Comparison of ENCODE assay signal across 15 mouse cellular contexts in the genomic region with DNA sequence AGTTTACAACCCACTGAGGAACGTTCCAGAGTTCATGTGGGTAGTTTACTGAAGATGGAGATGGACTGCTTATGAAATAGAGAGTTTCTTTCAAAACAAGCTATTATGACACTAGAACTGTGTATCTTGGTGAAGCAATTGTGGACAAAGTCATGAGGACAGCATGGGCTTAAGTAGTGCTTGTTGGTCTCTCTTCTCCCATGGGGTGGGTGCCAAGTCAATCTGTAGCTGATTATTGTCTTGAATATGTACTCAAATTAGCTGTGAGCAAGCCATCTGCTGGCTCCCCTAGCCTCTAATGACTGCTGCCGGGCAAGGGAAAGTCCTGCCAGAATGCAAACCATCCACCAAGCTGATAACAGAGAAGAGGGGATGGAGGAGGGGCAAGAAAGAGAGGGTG. TPM values are rescaled to one million over a fixed set of nuclear protein-coding genes. Genes with fewer than 3 reads are reported as not detected.
A peak's percentile ranks its signal among the peaks of the same experiment; 100 is the strongest.
DNase-seq lines count a peak whose midpoint lies in the region; ATAC-seq and TF ChIP-seq lines count a peak whose summit lies in the region.
"Had no signal": no experiment of that assay in that cellular context is flagged by ENCODE, and none has a peak within 500 bp of the region (broad histone marks: within the 10 kb centered on the region; RNA-seq: fewer than 3 reads in every experiment).

No protein-coding gene starts in this region.

- H3K79me2 ChIP-seq in liver, adult 2 months (ENCODE audit: control insufficient read depth, insufficient read depth, low read length) = peaks cover 49% of the 10 kb centered on the region; the same call in 1 of the 2 replicates

- H3K4me2 ChIP-seq in heart, embryonic 12.5 days = no peak overlapping the region
- H3K4me2 ChIP-seq in liver, embryonic 12.5 days = no peak overlapping the region
- H3K4me2 ChIP-seq: embryonic facial prominence, embryonic 13.5 days; heart, embryonic 15.5 days; intestine, embryonic 15.5 days; lung, embryonic 14.5 days had no signal

- peaks cover 20% of the 10 kb centered on the region for H3K4me1 ChIP-seq in heart, embryonic 12.5 days (replicated peaks)
- H3K4me1 ChIP-seq in liver, adult 2 months (ENCODE audit: control insufficient read depth, insufficient read depth, low read length) = peaks cover 53% of the 10 kb centered on the region
- peaks cover 30% of the 10 kb centered on the region for H3K4me1 ChIP-seq in liver, embryonic 12.5 days
- peaks cover 17% of the 10 kb centered on the region for H3K4me1 ChIP-seq in brown adipose tissue, adult 24 weeks (ENCODE audit: control insufficient read depth, insufficient read depth, insufficient read length, low read length)

- intact Hi-C loops in heart, postnatal 10 days (cut with DNase I) = no loop called here

- WGBS in heart, embryonic 12.5 days = 41% methylated on average over 2 of the region's 2 CpGs
- WGBS in liver, adult 2 months = 20% methylated on average over 2 of the region's 2 CpGs
- WGBS in liver, embryonic 12.5 days (ENCODE audit: insufficient replicate concordance) = 49% methylated on average over 2 of the region's 2 CpGs

- no peaks in the 10 kb centered on the region for H3K9me3 ChIP-seq in heart, embryonic 12.5 days (replicated peaks)
- no peaks in the 10 kb centered on the region for H3K9me3 ChIP-seq in liver, embryonic 12.5 days (replicated peaks)
- H3K9me3 ChIP-seq: embryonic facial prominence, embryonic 13.5 days; heart, embryonic 15.5 days; intestine, embryonic 15.5 days had no signal

- H3K9ac ChIP-seq in heart, embryonic 12.5 days = no peak overlapping the region
- peak overlapping the region; percentile 22 for H3K9ac ChIP-seq in liver, adult 2 months (ENCODE audit: low read depth, low read length)
- H3K9ac ChIP-seq in liver, embryonic 12.5 days = no peak overlapping the region
- H3K9ac ChIP-seq: embryonic facial prominence, embryonic 13.5 days; heart, embryonic 15.5 days; intestine, embryonic 15.5 days; lung, embryonic 14.5 days had no signal

- H3K4me3 ChIP-seq in heart, embryonic 12.5 days = no peak overlapping the region
- no peak overlapping the region for H3K4me3 ChIP-seq in liver, adult 2 months (ENCODE audit: insufficient read depth, low read depth, low read length)
- no peak overlapping the region for H3K4me3 ChIP-seq in liver, embryonic 12.5 days
- no peak overlapping the region for H3K4me3 ChIP-seq in brown adipose tissue, adult 24 weeks (ENCODE audit: insufficient read depth, low read depth, low read length)
- H3K4me3 ChIP-seq: embryonic facial prominence, embryonic 13.5 days; heart, embryonic 15.5 days; intestine, embryonic 15.5 days had no signal

- no peaks in the 10 kb centered on the region for H3K27me3 ChIP-seq in heart, embryonic 12.5 days (replicated peaks)
- no peaks in the 10 kb centered on the region for H3K27me3 ChIP-seq in liver, adult 2 months (ENCODE audit: control insufficient read depth, insufficient read depth, low read length)
- no peaks in the 10 kb centered on the region for H3K27me3 ChIP-seq in liver, embryonic 12.5 days (replicated peaks)
- H3K27me3 ChIP-seq: embryonic facial prominence, embryonic 13.5 days; heart, embryonic 15.5 days; intestine, embryonic 15.5 days; Patski had no signal

- TF ChIP-seq CTCF in liver, adult 2 months (IDR thresholded peaks at IDR 0.05; ENCODE audit: low read depth, low read length) = no peak

- H3K27ac ChIP-seq in heart, embryonic 12.5 days (ENCODE audit: poor library complexity, severe bottlenecking) = no peak overlapping the region
- peak overlapping the region; percentile 94 for H3K27ac ChIP-seq in liver, adult 2 months (replicated peaks; ENCODE audit: insufficient read depth, low read depth, low read length)
- H3K27ac ChIP-seq in liver, embryonic 12.5 days = no peak overlapping the region
- peak overlapping the region; percentile 77 for H3K27ac ChIP-seq in brown adipose tissue, adult 24 weeks (replicated peaks; ENCODE audit: low read depth, low read length)
- H3K27ac ChIP-seq: embryonic facial prominence, embryonic 13.5 days; heart, embryonic 15.5 days; intestine, embryonic 15.5 days had no signal

- TF ChIP-seq POLR2A in liver, adult 2 months (IDR thresholded peaks at IDR 0.05; ENCODE audit: extremely low read depth, insufficient read depth, low read length) = no peak

- H3K36me3 ChIP-seq in heart, embryonic 12.5 days = no peaks in the 10 kb centered on the region
- 0 out of 2 replicates have a peak, but pooled peaks cover 2% of the 10 kb centered on the region for H3K36me3 ChIP-seq in liver, adult 2 months (ENCODE audit: control insufficient read depth, insufficient read depth, low read length)
- peaks cover 4% of the 10 kb centered on the region; the same call in 1 of the 2 replicates for H3K36me3 ChIP-seq in liver, embryonic 12.5 days
- H3K36me3 ChIP-seq: heart, embryonic 15.5 days; intestine, embryonic 15.5 days had no signal

- peak; percentile 51 to 67 for DNase-seq in heart, adult 18-20 months
- peak; percentile 98 for DNase-seq in liver, adult 2 months (ENCODE audit: extremely low read depth, low read depth, low spot score)
- peak; percentile 30 to 51 for DNase-seq in heart, postnatal 10 days
- DNase-seq in urinary bladder, postnatal 14 days (ENCODE audit: low spot score) = no peak
- no peak for DNase-seq in adrenal gland, postnatal 10 days
- DNase-seq: adrenal gland, postnatal 14 days; lung, embryonic 14.5 days had no signal

- ATAC-seq in heart, embryonic 12.5 days (ENCODE audit: insufficient number of reproducible peaks, low FRiP score) = no peak
- ATAC-seq in liver, embryonic 12.5 days = no peak
- ATAC-seq: CD4-positive, CD25-positive, alpha-beta regulatory T cell, adult 4 months; intestine, embryonic 15.5 days had no signal

RNA-seq across cellular contexts. Expression of gene Dapk1, which starts 58.3 kb away (rescaled TPM):
- 10 to 100 TPM; 27.7 to 30.2 TPM for total RNA-seq in heart, adult 18-20 months (2021)
- 12.5 and 15.8 TPM in 2 replicates for polyA plus RNA-seq in heart, embryonic 12.5 days (2016; fragmentation: Nextera tagmentation; extraction: Ambion mirVana)
- 23.0 and 36.8 TPM in 2 replicates for total RNA-seq in liver, adult 2 months (2014; rRNA removed)
- 80.5 and 91.7 TPM in 2 replicates for polyA plus RNA-seq in liver, adult 2 months (2012; rRNA removed)
- polyA plus RNA-seq in liver, embryonic 12.5 days (2016; fragmentation: Nextera tagmentation; extraction: Ambion mirVana) = 8.8 and 9.4 TPM in 2 replicates
- polyA plus RNA-seq in brown adipose tissue, adult 24 weeks (2012; ENCODE audit: insufficient read depth, insufficient read length, missing spikeins) = 7.4 and 13.2 TPM in 2 replicates
- total RNA-seq in heart, postnatal 10 days (2021) = 10 to 100 TPM; 25.4 to 25.9 TPM
- total RNA-seq in adrenal gland, postnatal 10 days (2021) = 10 to 100 TPM; 27.8 to 29.7 TPM

Comparison
In these comparisons a context has a peak if more than half of its experiments do, and no peak if none do; other contexts are left out.
1. H3K27ac ChIP-seq: peak in liver, adult 2 months (single experiment) and brown adipose tissue, adult 24 weeks (single experiment); none in heart, embryonic 12.5 days (single experiment) and liver, embryonic 12.5 days (single experiment).
2. DNase-seq: peak in heart, adult 18-20 months (2 of 2), liver, adult 2 months (single experiment) and heart, postnatal 10 days (2 of 2); none in urinary bladder, postnatal 14 days (single experiment) and adrenal gland, postnatal 10 days (single experiment).